Mouse (Mus musculus): ENCODE data around the gene Afg1l.

DNA sequence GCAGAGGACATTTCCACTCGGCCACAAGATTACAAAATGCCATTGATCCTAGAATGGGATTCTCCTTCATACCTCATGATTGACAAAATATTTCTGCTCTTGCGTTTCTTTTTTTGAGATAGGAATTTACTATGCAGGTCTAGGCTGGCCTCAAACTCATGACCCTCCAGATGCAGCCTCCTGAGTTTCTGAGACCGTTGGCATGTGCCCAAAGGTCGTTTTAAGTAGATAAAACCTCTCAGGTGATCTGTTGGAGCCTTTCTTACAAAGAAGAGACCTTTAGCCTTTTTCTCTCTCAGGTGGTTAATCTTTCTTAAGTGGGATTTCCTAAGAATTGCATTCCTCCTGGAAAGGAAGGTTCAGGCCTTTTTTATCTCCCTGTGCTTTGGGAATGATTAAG, 14.6 kb upstream of the Afg1l start:
- TF ChIP-seq EP300 (IDR thresholded peaks at IDR 0.05; ENCODE audit: insufficient read depth, low read depth, low read length) (no peak), CTCF (IDR thresholded peaks at IDR 0.05) (no peak), POLR2A (IDR thresholded peaks at IDR 0.05; ENCODE audit: insufficient read depth, low read depth, low read length) (no peak)

Data from heart, adult 2 months (tissue).